Mouse (Mus musculus): ENCODE measurements around the gene Fahd1.

- no peak for TF ChIP-seq CTCF (IDR thresholded peaks at IDR 0.05; ENCODE audit: control insufficient read depth, insufficient read depth, insufficient read length)
- no peak for TF ChIP-seq USF1 (IDR thresholded peaks at IDR 0.05; ENCODE audit: low read depth)
- no peak for TF ChIP-seq MAX (IDR thresholded peaks at IDR 0.05)
These were observed 49.6 kb downstream of the Fahd1 start for GRCm38 (mm10) chr17:24800524-24800923.
